Mouse (Mus musculus) kidney, embryonic 15.5 days (tissue): ENCODE data around the gene CN725425. TPM values are rescaled to one million over a fixed set of nuclear protein-coding genes. Genes with fewer than 3 reads are reported as not detected.

ENCODE experiments used
- ATAC-seq: fragments of 200-750 bp; cut with Nextera tagmentation; replicated peaks from 2 replicates; pipeline ENCODE4 v1.8.0; 2017; ENCODE audit warnings: moderate TSS enrichment; ENCODE audit not compliant: low FRiP score
- H3K27ac ChIP-seq: fragments of 300-500 bp; sonication (generic); 2 replicates; pipeline ENCODE4 v1.5.1; 2015; ENCODE audit warnings: mild to moderate bottlenecking, inconsistent platforms
- H3K27me3 ChIP-seq: fragments of 300-500 bp; sonication (generic); 2 replicates; pipeline ENCODE4 v1.6.1; 2015; ENCODE audit warnings: inconsistent platforms
- H3K36me3 ChIP-seq: fragments of 300-500 bp; sonication (generic); 2 replicates; pipeline ENCODE4 v1.6.1; 2015; ENCODE audit warnings: inconsistent platforms
- H3K4me1 ChIP-seq: fragments of 300-500 bp; sonication (generic); 2 replicates; pipeline ENCODE4 v1.6.1; 2015; ENCODE audit warnings: inconsistent platforms
- H3K4me2 ChIP-seq: fragments of 300-500 bp; sonication (generic); 2 replicates; pipeline ENCODE4 v1.6.1; 2015; ENCODE audit warnings: moderate library complexity, mild to moderate bottlenecking, inconsistent platforms
- H3K4me3 ChIP-seq: fragments of 300-500 bp; sonication (generic); replicated peaks from 2 replicates; pipeline ENCODE4 v1.5.1; 2015; ENCODE audit warnings: mild to moderate bottlenecking, inconsistent platforms
- H3K9ac ChIP-seq: fragments of 300-500 bp; sonication (generic); 2 replicates; pipeline ENCODE4 v1.6.1; 2015; ENCODE audit warnings: mild to moderate bottlenecking, inconsistent platforms
- H3K9me3 ChIP-seq: fragments of 300-500 bp; sonication (generic); replicated peaks from 2 replicates; pipeline ENCODE4 v1.6.1; 2016; ENCODE audit warnings: inconsistent platforms
- WGBS: fragments of 180-500 bp; shearing (Covaris S2); methylation state at CpG from one replicate; pipeline ENCODE4 v1.1.7; 2015; ENCODE audit warnings: mixed read lengths; 5-methylcytosine and 5-hydroxymethylcytosine counted together
- polyA plus RNA-seq: library from polyadenylated mRNA; unstranded; fragments of >200 nt; fragmentation: Nextera tagmentation; extraction: Ambion mirVana; gene quantifications from 2 replicates; pipeline ENCODE4 v1.2.1, GENCODE M21; 2015

Gene CN725425
- polyA plus RNA-seq, result 0.10 TPM in 1 of 2 replicates, not detected in the other

GRCm38 (mm10) chr15:91199256-91199905 lies at the start of gene CN725425:
Gene CN725425, plus strand, starts transcription at chr15:91199494.
- no peak within 1 kb of the TSS for H3K4me2 ChIP-seq
- no peak within 1 kb of the TSS for H3K4me3 ChIP-seq
- WGBS, result 93% methylated on average over 30 of the region's 30 CpGs
- H3K9ac ChIP-seq, result no peak within 1 kb of the TSS
- no peaks in the 10 kb centered on the region for H3K4me1 ChIP-seq
- no peaks in the 10 kb centered on the region for H3K9me3 ChIP-seq
- ATAC-seq, result no peak
- H3K36me3 ChIP-seq, result no peaks in the 10 kb centered on the region
- no peak within 1 kb of the TSS for H3K27ac ChIP-seq
- H3K27me3 ChIP-seq, result no peaks in the 10 kb centered on the region

DNA sequence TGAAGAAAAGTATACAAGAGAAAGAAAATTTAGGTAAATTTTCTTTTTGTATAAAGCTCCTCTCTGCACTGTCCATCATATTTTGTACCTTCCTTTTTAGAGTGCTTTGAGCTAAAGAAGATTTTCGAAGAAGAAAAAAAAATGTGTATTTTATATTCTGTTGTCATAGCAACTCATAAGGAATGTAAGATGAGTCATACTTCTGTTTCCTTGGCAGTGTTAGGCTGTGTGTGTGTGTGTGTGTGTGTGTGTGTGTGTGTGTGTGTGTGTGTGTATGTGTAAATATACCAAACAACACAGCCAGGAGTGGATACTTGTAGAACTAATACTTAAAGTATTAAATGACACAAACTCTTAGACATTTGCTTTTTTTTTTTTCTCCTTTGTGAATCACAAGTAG lies 46.7 kb upstream of the CN725425 start:
- WGBS, result 76% methylated on average over 1 of the region's 1 CpGs
- H3K4me3 ChIP-seq, result no peak overlapping the region
- 0 out of 2 replicates have a peak, but pooled peaks cover 3% of the 10 kb centered on the region for H3K9me3 ChIP-seq
- no peak overlapping the region for H3K9ac ChIP-seq
- no peaks in the 10 kb centered on the region for H3K27me3 ChIP-seq
- H3K27ac ChIP-seq, result no peak overlapping the region
- no peak overlapping the region for H3K4me2 ChIP-seq
- H3K4me1 ChIP-seq, result no peaks in the 10 kb centered on the region
- H3K36me3 ChIP-seq, result peaks cover 10% of the 10 kb centered on the region; the same call in 1 of the 2 replicates
- ATAC-seq, result no peak

GRCm38 (mm10) chr15:91153311-91153710 lies 46.0 kb upstream of the CN725425 start:
- 57% methylated on average over 3 of the region's 3 CpGs for WGBS
- no peak overlapping the region for H3K4me3 ChIP-seq
- no peak overlapping the region for H3K4me2 ChIP-seq
- H3K36me3 ChIP-seq, result peaks cover 9% of the 10 kb centered on the region; the same call in 1 of the 2 replicates
- H3K4me1 ChIP-seq, result no peaks in the 10 kb centered on the region
- 0 out of 2 replicates have a peak, but pooled peaks cover 3% of the 10 kb centered on the region for H3K9me3 ChIP-seq
- H3K27me3 ChIP-seq, result no peaks in the 10 kb centered on the region
- no peak for ATAC-seq
- H3K27ac ChIP-seq, result no peak overlapping the region
- no peak overlapping the region for H3K9ac ChIP-seq

DNA sequence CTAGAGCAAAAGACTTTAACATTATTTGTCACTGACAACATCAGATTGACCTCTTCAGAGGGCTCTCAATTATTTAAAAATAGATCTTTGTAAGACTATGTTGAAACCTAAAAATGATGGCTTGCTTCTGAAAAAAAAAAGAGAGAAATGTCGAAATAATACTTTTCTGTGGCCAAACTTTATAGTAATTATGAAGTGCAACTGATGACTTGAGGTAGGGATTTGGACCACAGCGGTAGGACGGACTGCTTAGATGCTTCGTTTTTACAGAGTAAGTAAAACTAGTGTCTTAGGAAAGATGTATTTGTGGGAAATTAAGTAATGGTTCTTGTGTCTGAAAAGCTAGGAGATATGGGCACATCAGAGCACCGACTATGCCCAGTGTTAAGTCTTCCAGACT lies 38.1 kb upstream of the CN725425 start:
- no peak overlapping the region for H3K4me3 ChIP-seq
- 89% methylated on average over 5 of the region's 5 CpGs for WGBS
- no peak for ATAC-seq

GRCm38 (mm10) chr15:91163454-91163853 lies 35.8 kb upstream of the CN725425 start:
- H3K4me2 ChIP-seq, result no peak overlapping the region
- H3K36me3 ChIP-seq, result no peaks in the 10 kb centered on the region
- H3K9me3 ChIP-seq, result no peaks in the 10 kb centered on the region
- no peak for ATAC-seq
- H3K9ac ChIP-seq, result no peak overlapping the region
- 89% methylated on average over 2 of the region's 2 CpGs for WGBS
- H3K27me3 ChIP-seq, result no peaks in the 10 kb centered on the region
- H3K4me3 ChIP-seq, result no peak overlapping the region
- H3K27ac ChIP-seq, result no peak overlapping the region
- no peaks in the 10 kb centered on the region for H3K4me1 ChIP-seq

More for the DNA sequence above, 38.1 kb upstream of the CN725425 start:
- H3K9ac ChIP-seq, result no peak overlapping the region
- no peaks in the 10 kb centered on the region for H3K4me1 ChIP-seq
- 0 out of 2 replicates have a peak, but pooled peaks cover under 1% of the 10 kb centered on the region for H3K36me3 ChIP-seq
- no peaks in the 10 kb centered on the region for H3K9me3 ChIP-seq
- no peak overlapping the region for H3K27ac ChIP-seq
- no peaks in the 10 kb centered on the region for H3K27me3 ChIP-seq
- H3K4me2 ChIP-seq, result no peak overlapping the region

- 0 out of 2 replicates have a peak, but pooled peaks have one; percentile 36 for ATAC-seq
- H3K36me3 ChIP-seq, result no peaks in the 10 kb centered on the region
- no peak overlapping the region for H3K4me2 ChIP-seq
- WGBS, result 13% methylated on average over 5 of the region's 5 CpGs
- H3K27ac ChIP-seq, result no peak overlapping the region
- no peaks in the 10 kb centered on the region for H3K9me3 ChIP-seq
- H3K9ac ChIP-seq, result no peak overlapping the region
- no peak overlapping the region for H3K4me3 ChIP-seq
- no peaks in the 10 kb centered on the region for H3K4me1 ChIP-seq
- H3K27me3 ChIP-seq, result no peaks in the 10 kb centered on the region
These were observed 34.3 kb upstream of the CN725425 start for GRCm38 (mm10) chr15:91165021-91165420.

- no peaks in the 10 kb centered on the region for H3K36me3 ChIP-seq
- no peak overlapping the region for H3K4me2 ChIP-seq
- H3K27ac ChIP-seq, result no peak overlapping the region
- ATAC-seq, result no peak
- H3K9me3 ChIP-seq, result no peaks in the 10 kb centered on the region
- H3K4me3 ChIP-seq, result no peak overlapping the region
- no peaks in the 10 kb centered on the region for H3K27me3 ChIP-seq
- 91% methylated on average over 13 of the region's 13 CpGs for WGBS
- H3K4me1 ChIP-seq, result no peaks in the 10 kb centered on the region
- no peak overlapping the region for H3K9ac ChIP-seq
These were observed 31.3 kb upstream of the CN725425 start for GRCm38 (mm10) chr15:91167850-91168562.

- no peak overlapping the region for H3K9ac ChIP-seq
- no peaks in the 10 kb centered on the region for H3K9me3 ChIP-seq
- no peaks in the 10 kb centered on the region for H3K36me3 ChIP-seq
- H3K4me3 ChIP-seq, result no peak overlapping the region
- no peaks in the 10 kb centered on the region for H3K27me3 ChIP-seq
- H3K4me2 ChIP-seq, result no peak overlapping the region
- ATAC-seq, result no peak
- 82% methylated on average over 9 of the region's 9 CpGs for WGBS
- no peak overlapping the region for H3K27ac ChIP-seq
- H3K4me1 ChIP-seq, result no peaks in the 10 kb centered on the region
These were observed 28.5 kb upstream of the CN725425 start for GRCm38 (mm10) chr15:91170602-91171328.

- H3K4me2 ChIP-seq, result no peak overlapping the region
- no peaks in the 10 kb centered on the region for H3K27me3 ChIP-seq
- no peaks in the 10 kb centered on the region for H3K9me3 ChIP-seq
- no peak for ATAC-seq
- no peak overlapping the region for H3K27ac ChIP-seq
- H3K9ac ChIP-seq, result no peak overlapping the region
- no peaks in the 10 kb centered on the region for H3K36me3 ChIP-seq
- no peak overlapping the region for H3K4me3 ChIP-seq
- H3K4me1 ChIP-seq, result no peaks in the 10 kb centered on the region
- WGBS, result 86% methylated on average over 4 of the region's 4 CpGs
These were observed 28.0 kb upstream of the CN725425 start for GRCm38 (mm10) chr15:91171332-91171731.

GRCm38 (mm10) chr15:91172193-91172592 lies 27.1 kb upstream of the CN725425 start:
- no peaks in the 10 kb centered on the region for H3K4me1 ChIP-seq
- H3K36me3 ChIP-seq, result no peaks in the 10 kb centered on the region
- WGBS, result 80% methylated on average over 4 of the region's 4 CpGs
- no peak overlapping the region for H3K9ac ChIP-seq
- ATAC-seq, result no peak
- no peak overlapping the region for H3K4me2 ChIP-seq
- H3K9me3 ChIP-seq, result no peaks in the 10 kb centered on the region
- H3K27ac ChIP-seq, result no peak overlapping the region
- H3K4me3 ChIP-seq, result no peak overlapping the region
- no peaks in the 10 kb centered on the region for H3K27me3 ChIP-seq

DNA sequence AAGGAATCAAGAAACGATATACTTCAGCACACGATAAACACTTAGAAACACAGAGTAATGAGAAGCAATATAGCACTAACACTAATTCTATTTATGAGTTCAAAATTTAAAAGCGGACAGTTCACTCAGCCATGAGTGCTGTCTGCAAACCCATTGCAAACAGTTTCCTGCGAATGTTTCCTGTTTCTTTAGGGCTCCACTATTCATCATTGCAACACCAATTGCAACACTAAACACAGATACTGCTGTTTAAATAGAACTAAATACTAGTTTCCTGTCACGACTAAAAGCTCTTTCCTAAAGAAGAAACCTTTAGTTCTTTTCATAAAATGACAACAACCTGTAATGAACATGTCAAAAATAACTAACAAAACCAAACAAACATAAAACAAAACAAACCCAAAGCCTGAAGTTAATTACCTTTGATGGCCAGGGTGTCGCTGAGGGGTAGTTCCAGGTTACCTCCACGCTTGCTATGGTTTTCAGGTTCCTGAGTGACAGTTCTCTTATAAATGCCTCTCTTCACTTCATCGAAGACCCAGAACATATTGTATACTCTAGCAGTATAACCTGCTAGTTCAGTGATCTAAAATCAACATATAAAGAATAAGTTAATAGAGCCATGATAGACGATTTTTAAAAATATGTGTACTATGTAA lies 20.5 kb upstream of the CN725425 start:
- ATAC-seq, result no peak
- Histone ChIP-seq H3K4me1 (no peaks in the 10 kb centered on the region), H3K9me3 (no peaks in the 10 kb centered on the region), H3K4me2 (no peak overlapping the region), H3K9ac (no peak overlapping the region), H3K4me3 (no peak overlapping the region), H3K36me3 (no peaks in the 10 kb centered on the region), H3K27me3 (no peaks in the 10 kb centered on the region), H3K27ac (no peak overlapping the region)
- WGBS, result 69% methylated on average over 9 of the region's 9 CpGs
